Mouse (Mus musculus): ENCODE data around the gene Usp7.

DNA sequence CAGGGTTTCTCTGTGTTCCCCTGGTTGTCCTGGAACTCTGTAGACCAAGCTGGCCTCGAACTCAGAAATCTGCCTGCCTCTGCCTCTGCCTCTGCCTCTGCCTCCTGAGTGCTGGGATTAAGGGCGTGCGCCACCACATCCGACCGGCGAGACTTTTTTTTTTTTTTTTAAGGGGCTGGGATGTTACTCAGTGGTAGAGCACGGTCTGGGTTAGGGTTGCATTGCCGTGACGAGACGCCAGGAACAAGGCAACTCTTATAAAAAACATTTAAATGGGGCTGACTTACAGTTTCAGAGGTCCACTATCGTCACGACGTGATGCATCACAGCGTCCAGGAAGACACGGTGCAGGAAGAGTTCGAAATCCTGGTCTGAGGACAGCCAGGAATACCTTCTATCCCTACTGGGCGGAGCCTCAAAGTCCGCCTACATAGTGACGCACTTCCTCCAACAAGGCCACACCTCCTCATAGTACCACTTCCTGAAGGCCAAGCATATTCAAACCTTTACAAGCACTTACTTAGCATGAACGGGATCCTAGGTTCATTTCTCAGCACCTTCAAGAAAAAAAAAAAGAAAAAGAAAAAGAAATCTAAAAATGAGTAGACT, at the start of gene Usp7:
- TF ChIP-seq POLR2A (IDR thresholded peaks at IDR 0.05; ENCODE audit: insufficient read depth, low read depth, low read length) (no peak), CTCF (IDR thresholded peaks at IDR 0.05; ENCODE audit: insufficient read depth, low read depth, low read length) (no peak)
